Mouse (Mus musculus): Measurements from ENCODE around the gene Gm3752. TPM values are rescaled to one million over a fixed set of nuclear protein-coding genes. Genes with fewer than 3 reads are reported as not detected.
"Not testable (repeated sequence)": the region's sequence is repeated elsewhere in the genome, so short reads cannot be mapped to it uniquely, and the experiment has no call there.

Gm3752 gene
- total RNA-seq (2017): not detected in 3 replicates

GRCm38 (mm10) chr14:7483662-7484061 is at the start of gene Gm3752:
TSS of gene Gm3752 (minus strand) at chr14:7483762.
- not testable (repeated sequence) for ATAC-seq (replicated peaks; ENCODE audit: insufficient number of reproducible peaks, low FRiP score, low TSS enrichment, poor library complexity, severe bottlenecking)

DNA sequence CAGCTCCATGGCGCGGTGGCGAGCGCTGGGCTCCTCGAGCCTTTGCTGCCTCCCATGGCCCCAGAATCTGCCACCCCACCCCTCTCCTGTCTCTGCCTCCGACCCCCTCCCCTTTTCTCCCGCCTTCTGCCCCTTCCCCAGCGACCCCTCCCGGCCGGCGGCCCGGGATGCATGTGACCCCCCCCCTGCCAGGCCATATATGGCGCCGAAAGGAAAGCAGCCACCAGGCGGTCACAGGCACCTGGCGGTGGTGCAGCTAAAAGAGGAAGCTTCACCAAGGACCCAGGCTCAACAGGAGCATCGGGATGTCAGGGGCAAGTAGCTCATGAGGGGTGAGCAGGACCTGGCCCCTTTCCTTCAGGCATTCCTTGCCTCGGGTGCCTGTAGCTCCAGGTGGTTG is 5.2 kb upstream of the Gm3752 start:
- not testable (repeated sequence) for ATAC-seq (replicated peaks; ENCODE audit: insufficient number of reproducible peaks, low FRiP score, low TSS enrichment, poor library complexity, severe bottlenecking)

DNA sequence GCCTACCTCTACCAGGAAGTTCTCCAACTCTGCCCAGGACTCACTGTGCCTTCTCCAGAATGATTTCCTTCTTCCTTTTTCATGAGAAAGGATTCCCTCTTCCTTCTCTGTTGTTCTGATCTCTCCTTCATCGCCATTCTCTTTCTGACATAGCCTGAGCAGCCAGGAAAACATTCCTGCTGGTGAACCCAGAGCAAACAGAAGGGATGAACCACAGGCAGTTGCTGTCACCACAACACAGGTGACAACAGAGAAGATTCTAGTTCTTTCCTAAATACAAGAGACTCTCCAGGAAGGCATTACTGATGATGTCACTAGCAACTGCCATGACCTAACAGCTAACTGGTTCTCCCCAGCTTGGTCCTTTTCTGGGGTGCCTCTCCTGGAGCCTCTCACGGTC is 32.7 kb downstream of the Gm3752 start, which contains the start of gene Gm3755:
Gene Gm3755 (minus strand): TSS at position 101 of the 400 bp plus-strand sequence.
- not testable (repeated sequence) for ATAC-seq (replicated peaks; ENCODE audit: insufficient number of reproducible peaks, low FRiP score, low TSS enrichment, poor library complexity, severe bottlenecking)

DNA sequence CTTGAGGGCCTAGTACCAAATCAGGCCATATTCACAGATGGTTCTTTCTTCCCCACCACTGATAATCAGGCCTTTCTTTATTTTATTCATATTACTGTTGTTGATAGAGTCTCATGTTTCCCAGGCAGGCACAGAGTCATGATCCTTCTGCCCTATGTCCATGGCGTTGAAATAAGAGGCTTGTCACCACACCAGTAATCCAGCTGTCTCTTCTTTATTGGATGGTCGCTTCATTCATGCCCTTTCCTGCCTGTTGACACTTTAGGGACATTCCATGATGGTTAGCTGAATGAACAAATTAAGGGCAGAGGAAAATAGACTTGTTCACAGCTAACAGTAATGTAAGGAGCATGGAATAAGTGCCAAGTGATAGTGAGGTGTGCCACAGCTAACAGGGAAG is 61.1 kb downstream of the Gm3752 start:
- not testable (repeated sequence) for ATAC-seq (replicated peaks; ENCODE audit: insufficient number of reproducible peaks, low FRiP score, low TSS enrichment, poor library complexity, severe bottlenecking)

Other genes starting within 250 kb of the Gm3752 start
- gene Gm3727, start 219.0 kb downstream of the Gm3752 start, total RNA-seq (2017): not detected in 3 replicates
- gene Gm3739, start 168.7 kb downstream of the Gm3752 start, total RNA-seq (2017): not detected in 3 replicates
- not detected in 3 replicates for gene Gm5797, start 151.4 kb downstream of the Gm3752 start, total RNA-seq (2017)
- gene Gm8374, start 118.6 kb downstream of the Gm3752 start, total RNA-seq (2017): not detected in 3 replicates
- gene Gm3755, start 32.8 kb downstream of the Gm3752 start, total RNA-seq (2017): not detected in 3 replicates
- gene Gm3558, start 84.8 kb upstream of the Gm3752 start, total RNA-seq (2017): not detected in 3 replicates
- gene Gm10338, start 111.8 kb upstream of the Gm3752 start, total RNA-seq (2017): not detected in 3 replicates
- gene Gm10128, start 160.2 kb upstream of the Gm3752 start, total RNA-seq (2017): not detected in 3 replicates

All from monocyte, adult 5-6 weeks (primary cell).